Mouse (Mus musculus): ENCODE data around the gene BC053393.

The BC053393 gene

GRCm38 (mm10) chr11:46571327-46571726, at the start of gene BC053393:
Gene BC053393, plus strand, starts transcription at chr11:46571536.
- in situ Hi-C loops (cut with MboI; ENCODE audit: low pct_unique_long_range_greater_than_20kb in 1 of 2, low sequenced_read_pairs in 2 of 2, unreplicated experiment in 1 of 2), result no loop called here

- in situ Hi-C loops (cut with MboI; ENCODE audit: low pct_unique_long_range_greater_than_20kb in 1 of 2, low sequenced_read_pairs in 2 of 2, unreplicated experiment in 1 of 2), result loop anchor here in 1 of 2 experiments (10.0 kb wide), 2 partner anchors 112 to 212 kb away; partner anchors contain the start of gene Havcr1
Observed at GRCm38 (mm10) chr11:46522719-46523118, 48.6 kb upstream of the BC053393 start.

- in situ Hi-C loops (cut with MboI; ENCODE audit: low pct_unique_long_range_greater_than_20kb in 1 of 2, low sequenced_read_pairs in 2 of 2, unreplicated experiment in 1 of 2), result loop anchor here in 1 of 2 experiments (10.0 kb wide), 2 partner anchors 111 to 211 kb away; partner anchors contain the start of gene Havcr1
Observed at GRCm38 (mm10) chr11:46523912-46524311, 47.4 kb upstream of the BC053393 start, which contains the start of gene Gm12169. Gene Gm12169, plus strand, starts transcription at chr11:46524212.

GRCm38 (mm10) chr11:46530149-46530548, 41.2 kb upstream of the BC053393 start:
- in situ Hi-C loops (cut with MboI; ENCODE audit: low pct_unique_long_range_greater_than_20kb in 1 of 2, low sequenced_read_pairs in 2 of 2, unreplicated experiment in 1 of 2), result no loop called here

- in situ Hi-C loops (cut with MboI; ENCODE audit: low pct_unique_long_range_greater_than_20kb in 1 of 2, low sequenced_read_pairs in 2 of 2, unreplicated experiment in 1 of 2), result no loop called here
Observed at GRCm38 (mm10) chr11:46536978-46537377, 34.4 kb upstream of the BC053393 start.

- in situ Hi-C loops (cut with MboI; ENCODE audit: low pct_unique_long_range_greater_than_20kb in 1 of 2, low sequenced_read_pairs in 2 of 2, unreplicated experiment in 1 of 2), result loop anchor here in 1 of 2 experiments (10.0 kb wide), 1 partner anchor 81 kb away; the partner anchor contains the start of gene Dppa1
Observed at GRCm38 (mm10) chr11:46543530-46543929, 27.8 kb upstream of the BC053393 start.

- in situ Hi-C loops (cut with MboI; ENCODE audit: low pct_unique_long_range_greater_than_20kb in 1 of 2, low sequenced_read_pairs in 2 of 2, unreplicated experiment in 1 of 2), result loop anchor here in 1 of 2 experiments (10.0 kb wide), 1 partner anchor 75 kb away; the partner anchor contains the start of gene Dppa1
Observed at GRCm38 (mm10) chr11:46549721-46550120, 21.6 kb upstream of the BC053393 start.

GRCm38 (mm10) chr11:46552741-46553140, 18.6 kb upstream of the BC053393 start:
- in situ Hi-C loops (cut with MboI; ENCODE audit: low pct_unique_long_range_greater_than_20kb in 1 of 2, low sequenced_read_pairs in 2 of 2, unreplicated experiment in 1 of 2), result no loop called here

GRCm38 (mm10) chr11:46561096-46561495, 10.2 kb upstream of the BC053393 start:
- in situ Hi-C loops (cut with MboI; ENCODE audit: low pct_unique_long_range_greater_than_20kb in 1 of 2, low sequenced_read_pairs in 2 of 2, unreplicated experiment in 1 of 2), result no loop called here

GRCm38 (mm10) chr11:46564671-46565070, 6.7 kb upstream of the BC053393 start:
- in situ Hi-C loops (cut with MboI; ENCODE audit: low pct_unique_long_range_greater_than_20kb in 1 of 2, low sequenced_read_pairs in 2 of 2, unreplicated experiment in 1 of 2), result no loop called here

- in situ Hi-C loops (cut with MboI; ENCODE audit: low pct_unique_long_range_greater_than_20kb in 1 of 2, low sequenced_read_pairs in 2 of 2, unreplicated experiment in 1 of 2), result no loop called here
Observed at GRCm38 (mm10) chr11:46565967-46566366, 5.4 kb upstream of the BC053393 start.

GRCm38 (mm10) chr11:46569107-46569506, 2.2 kb upstream of the BC053393 start:
- in situ Hi-C loops (cut with MboI; ENCODE audit: low pct_unique_long_range_greater_than_20kb in 1 of 2, low sequenced_read_pairs in 2 of 2, unreplicated experiment in 1 of 2), result no loop called here

GRCm38 (mm10) chr11:46578771-46579281, 7.5 kb downstream of the BC053393 start:
- in situ Hi-C loops (cut with MboI; ENCODE audit: low pct_unique_long_range_greater_than_20kb in 1 of 2, low sequenced_read_pairs in 2 of 2, unreplicated experiment in 1 of 2), result no loop called here

- in situ Hi-C loops (cut with MboI; ENCODE audit: low pct_unique_long_range_greater_than_20kb in 1 of 2, low sequenced_read_pairs in 2 of 2, unreplicated experiment in 1 of 2), result no loop called here
Observed at GRCm38 (mm10) chr11:46580428-46580827, 9.1 kb downstream of the BC053393 start.

- in situ Hi-C loops (cut with MboI; ENCODE audit: low pct_unique_long_range_greater_than_20kb in 1 of 2, low sequenced_read_pairs in 2 of 2, unreplicated experiment in 1 of 2), result no loop called here
Observed at GRCm38 (mm10) chr11:46582741-46583140, 11.4 kb downstream of the BC053393 start.

GRCm38 (mm10) chr11:46592416-46592815, 21.1 kb downstream of the BC053393 start:
- in situ Hi-C loops (cut with MboI; ENCODE audit: low pct_unique_long_range_greater_than_20kb in 1 of 2, low sequenced_read_pairs in 2 of 2, unreplicated experiment in 1 of 2), result no loop called here

- in situ Hi-C loops (cut with MboI; ENCODE audit: low pct_unique_long_range_greater_than_20kb in 1 of 2, low sequenced_read_pairs in 2 of 2, unreplicated experiment in 1 of 2), result loop anchor here in 1 of 2 experiments (10.0 kb wide), 1 partner anchor 75 kb away; no protein-coding TSS in a partner anchor
Observed at GRCm38 (mm10) chr11:46619929-46620328, 48.6 kb downstream of the BC053393 start.

- in situ Hi-C loops (cut with MboI; ENCODE audit: low pct_unique_long_range_greater_than_20kb in 1 of 2, low sequenced_read_pairs in 2 of 2, unreplicated experiment in 1 of 2), result loop anchor here in 1 of 2 experiments (10.0 kb wide), 1 partner anchor 76 kb away; no protein-coding TSS in a partner anchor
Observed at GRCm38 (mm10) chr11:46620414-46621168, 49.3 kb downstream of the BC053393 start.

- in situ Hi-C loops (cut with MboI; ENCODE audit: low pct_unique_long_range_greater_than_20kb in 1 of 2, low sequenced_read_pairs in 2 of 2, unreplicated experiment in 1 of 2), result loop anchor here in 1 of 2 experiments (10.0 kb wide), 1 partner anchor 85 kb away; no protein-coding TSS in a partner anchor
Observed at GRCm38 (mm10) chr11:46629211-46629795, 58.0 kb downstream of the BC053393 start, which contains the start of gene Dppa1. Gene Dppa1, minus strand, starts transcription at chr11:46629261.
